Comparison of ENCODE assay signal across 44 mouse cellular contexts in genomic region chr16:23201498-23201897, GRCm38 (mm10). TPM values are rescaled to one million over a fixed set of nuclear protein-coding genes. Genes with fewer than 3 reads are reported as not detected.
"Had no signal": no experiment of that assay in that cellular context is flagged by ENCODE, and none has a peak within 500 bp of the region (broad histone marks: within the 10 kb centered on the region; RNA-seq: fewer than 3 reads in every experiment).

No protein-coding gene starts in this region.

- H3K9me3 ChIP-seq: limb, embryonic 10.5 days; limb, embryonic 12.5 days; limb, embryonic 13.5 days; limb, embryonic 15.5 days; liver, embryonic 12.5 days; liver, embryonic 13.5 days; liver, embryonic 15.5 days; lung, embryonic 15.5 days; megakaryocyte, embryonic 14.5 days; midbrain, embryonic 10.5 days; midbrain, embryonic 12.5 days; midbrain, embryonic 13.5 days; midbrain, embryonic 15.5 days; neural tube, embryonic 12.5 days had no signal

- H3K36me3 ChIP-seq: limb, embryonic 10.5 days; limb, embryonic 12.5 days; limb, embryonic 13.5 days; limb, embryonic 15.5 days; liver, embryonic 12.5 days; liver, embryonic 13.5 days; liver, embryonic 15.5 days; lung, embryonic 15.5 days; midbrain, embryonic 10.5 days; midbrain, embryonic 12.5 days; midbrain, embryonic 13.5 days; midbrain, embryonic 15.5 days; neural tube, embryonic 12.5 days had no signal

- H3K9ac ChIP-seq: limb, embryonic 12.5 days; limb, embryonic 13.5 days; limb, embryonic 15.5 days; liver, embryonic 12.5 days; liver, embryonic 13.5 days; liver, embryonic 14.5 days; liver, embryonic 15.5 days; liver, postnatal 0 days; lung, embryonic 14.5 days; lung, embryonic 15.5 days; midbrain, embryonic 12.5 days; midbrain, embryonic 13.5 days; midbrain, embryonic 15.5 days; neural tube, embryonic 12.5 days had no signal

- H3K4me3 ChIP-seq: limb, embryonic 10.5 days; limb, embryonic 12.5 days; limb, embryonic 13.5 days; limb, embryonic 15.5 days; liver, embryonic 12.5 days; liver, embryonic 13.5 days; liver, embryonic 15.5 days; lung, embryonic 15.5 days; megakaryocyte, embryonic 14.5 days; midbrain, embryonic 10.5 days; midbrain, embryonic 12.5 days; midbrain, embryonic 13.5 days; midbrain, embryonic 15.5 days; myocyte; neural tube, embryonic 12.5 days had no signal

- DNase-seq: left cerebral cortex, postnatal 4 days; liver; liver, embryonic 13.5 days; liver, postnatal 0 days; lung, adult 18-20 months; lung, adult 2 months; lung, embryonic 14.5 days; lung, postnatal 10 days; lung, postnatal 14 days; lung, postnatal 36 days; lung, postnatal 4 days; midbrain, embryonic 14.5 days had no signal

- H3K4me2 ChIP-seq: limb, embryonic 12.5 days; limb, embryonic 13.5 days; limb, embryonic 15.5 days; liver, embryonic 11.5 days; liver, embryonic 12.5 days; liver, embryonic 13.5 days; liver, embryonic 15.5 days; lung, embryonic 14.5 days; lung, embryonic 15.5 days; midbrain, embryonic 11.5 days; midbrain, embryonic 12.5 days; midbrain, embryonic 13.5 days; midbrain, embryonic 15.5 days; neural tube, embryonic 12.5 days had no signal

- H3K27me3 ChIP-seq: limb, embryonic 12.5 days; limb, embryonic 13.5 days; limb, embryonic 15.5 days; liver, embryonic 12.5 days; liver, embryonic 13.5 days; liver, embryonic 15.5 days; lung, embryonic 15.5 days; midbrain, embryonic 12.5 days; midbrain, embryonic 13.5 days; midbrain, embryonic 15.5 days; neural tube, embryonic 12.5 days had no signal

- H3K4me1 ChIP-seq: limb, embryonic 10.5 days; limb, embryonic 12.5 days; limb, embryonic 13.5 days; limb, embryonic 15.5 days; liver, embryonic 12.5 days; liver, embryonic 13.5 days; liver, embryonic 15.5 days; lung, embryonic 15.5 days; megakaryocyte, embryonic 14.5 days; midbrain, embryonic 10.5 days; midbrain, embryonic 12.5 days; midbrain, embryonic 13.5 days; midbrain, embryonic 15.5 days; neural tube, embryonic 12.5 days had no signal

- H3K27ac ChIP-seq: limb, embryonic 10.5 days; limb, embryonic 12.5 days; limb, embryonic 13.5 days; limb, embryonic 15.5 days; liver, embryonic 12.5 days; liver, embryonic 13.5 days; liver, embryonic 14.5 days; liver, embryonic 15.5 days; lung, embryonic 15.5 days; macrophage; midbrain, embryonic 10.5 days; midbrain, embryonic 12.5 days; midbrain, embryonic 13.5 days; midbrain, embryonic 15.5 days; neural tube, embryonic 12.5 days had no signal

RNA-seq across cellular contexts. Expression of gene Adipoq, which starts 55.2 kb away (rescaled TPM):
- total RNA-seq: left cerebral cortex, postnatal 10 days; left cerebral cortex, postnatal 14 days; left cerebral cortex, postnatal 25 days; left cerebral cortex, postnatal 36 days; left cerebral cortex, postnatal 4 days; megakaryocyte progenitor cell, adult 5-6 weeks; megakaryocyte-erythroid progenitor cell, adult 5-6 weeks; midbrain, postnatal 0 days; monocyte, adult 5-6 weeks had no signal
- polyA plus RNA-seq: limb, embryonic 10.5 days; limb, embryonic 11.5 days; limb, embryonic 12.5 days; limb, embryonic 15.5 days; liver, adult 2 months; liver, embryonic 11.5 days; liver, embryonic 12.5 days; liver, embryonic 13.5 days; liver, embryonic 14.5 days; liver, embryonic 15.5 days; liver, embryonic 16.5 days; liver, postnatal 0 days; lung, embryonic 14.5 days; lung, postnatal 0 days; macrophage; midbrain, embryonic 10.5 days; midbrain, embryonic 11.5 days; midbrain, embryonic 12.5 days; midbrain, embryonic 14.5 days; midbrain, embryonic 15.5 days; midbrain, embryonic 16.5 days; midbrain, postnatal 0 days; myocyte; neural tube, embryonic 11.5 days; neural tube, embryonic 12.5 days had no signal
